ENCODE assay signal across 8 mouse cellular contexts in the genomic region with DNA sequence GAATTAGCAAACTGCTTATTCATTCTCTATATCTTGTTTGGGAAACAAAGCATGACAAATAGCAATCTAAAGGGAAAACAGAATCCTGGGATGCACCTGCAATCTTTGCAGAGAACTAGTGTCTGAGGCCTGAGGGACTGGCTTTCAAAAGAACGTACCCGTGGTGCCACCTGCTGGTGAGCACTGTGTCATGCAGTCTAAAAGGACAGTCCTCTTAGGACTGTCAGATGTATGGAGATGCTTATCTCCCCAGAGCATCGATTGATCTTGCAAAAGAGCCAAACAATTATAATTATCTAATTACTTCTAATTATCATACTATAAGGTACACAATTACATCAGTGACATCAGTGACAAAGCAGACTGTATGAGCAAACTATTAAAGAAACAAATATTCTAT. TPM values are rescaled to one million over a fixed set of nuclear protein-coding genes. Genes with fewer than 3 reads are reported as not detected.
DNase-seq lines count a peak whose midpoint lies in the region; ATAC-seq and TF ChIP-seq lines count a peak whose summit lies in the region.

No protein-coding gene starts in this region.

- H3K36me3 ChIP-seq in heart, embryonic 11.5 days (ENCODE audit: control insufficient read depth, insufficient read depth, low read length) = no peaks in the 10 kb centered on the region
- no peaks in the 10 kb centered on the region for H3K36me3 ChIP-seq in forebrain, postnatal 0 days (ENCODE audit: insufficient read depth)
- no peaks in the 10 kb centered on the region for H3K36me3 ChIP-seq in midbrain, embryonic 13.5 days
- H3K36me3 ChIP-seq in small intestine, adult 2 months (ENCODE audit: control insufficient read depth, insufficient read depth, low read length) = no peaks in the 10 kb centered on the region

- no peak overlapping the region for H3K4me2 ChIP-seq in heart, embryonic 11.5 days
- no peak overlapping the region for H3K4me2 ChIP-seq in forebrain, postnatal 0 days (ENCODE audit: low read depth)
- H3K4me2 ChIP-seq in midbrain, embryonic 13.5 days (replicated peaks) = no peak overlapping the region

- ATAC-seq in heart, embryonic 11.5 days (replicated peaks; ENCODE audit: insufficient number of reproducible peaks, low FRiP score, low TSS enrichment) = no peak
- peak; percentile 92 for ATAC-seq in forebrain, postnatal 0 days
- ATAC-seq in midbrain, embryonic 13.5 days = peak; percentile 90

- DNase-seq in heart, adult 18-20 months = peak; percentile 44 to 81
- peak; percentile 72 for DNase-seq in cerebellum, adult 18-20 months
- DNase-seq in forebrain, postnatal 0 days = peak; percentile 86
- DNase-seq in induced T-regulatory cell, adult 2 months (ENCODE audit: low read depth) = peak; percentile 77
- peak; percentile 58 to 81 for DNase-seq in left cerebral cortex, adult 2 months (ENCODE audit: extremely low spot score in 1 of 2, low spot score in 2 of 2)

- TF ChIP-seq POLR2A in small intestine, adult 2 months (IDR thresholded peaks at IDR 0.05; ENCODE audit: low read depth, low read length) = no peak

- no peak overlapping the region for H3K4me3 ChIP-seq in heart, embryonic 11.5 days (ENCODE audit: low read depth, low read length)
- H3K4me3 ChIP-seq in forebrain, postnatal 0 days (ENCODE audit: low read depth, low read length) = no peak overlapping the region
- H3K4me3 ChIP-seq in left cerebral cortex, adult 2 months = no peak overlapping the region
- no peak overlapping the region for H3K4me3 ChIP-seq in midbrain, embryonic 13.5 days (replicated peaks)
- H3K4me3 ChIP-seq in small intestine, adult 2 months (ENCODE audit: low read depth, low read length) = no peak overlapping the region

- H3K27me3 ChIP-seq in heart, embryonic 11.5 days (ENCODE audit: control insufficient read depth, insufficient read depth, low read length) = no peaks in the 10 kb centered on the region
- H3K27me3 ChIP-seq in forebrain, postnatal 0 days (ENCODE audit: insufficient read depth, low read length) = no peaks in the 10 kb centered on the region
- no peaks in the 10 kb centered on the region for H3K27me3 ChIP-seq in midbrain, embryonic 13.5 days
- no peaks in the 10 kb centered on the region for H3K27me3 ChIP-seq in small intestine, adult 2 months (ENCODE audit: control insufficient read depth, insufficient read depth, low read length)

- H3K4me1 ChIP-seq in heart, embryonic 11.5 days (ENCODE audit: control insufficient read depth, insufficient read depth, low read length) = no peaks in the 10 kb centered on the region
- no peaks in the 10 kb centered on the region for H3K4me1 ChIP-seq in forebrain, postnatal 0 days (ENCODE audit: insufficient read depth)
- no peaks in the 10 kb centered on the region for H3K4me1 ChIP-seq in midbrain, embryonic 13.5 days (replicated peaks)
- H3K4me1 ChIP-seq in small intestine, adult 2 months (ENCODE audit: control insufficient read depth, insufficient read depth, insufficient read length, low read length) = no peaks in the 10 kb centered on the region

- H3K9me3 ChIP-seq in heart, embryonic 11.5 days (replicated peaks; ENCODE audit: control insufficient read depth, low read length) = no peaks in the 10 kb centered on the region
- no peaks in the 10 kb centered on the region for H3K9me3 ChIP-seq in forebrain, postnatal 0 days (ENCODE audit: low read length)
- H3K9me3 ChIP-seq in midbrain, embryonic 13.5 days = no peaks in the 10 kb centered on the region

- intact Hi-C loops in left cerebral cortex, adult 2 months (cut with DNase I) = loop anchor here (1.0 to 5.0 kb wide), 4 partner anchors 139 to 651 kb away; no protein-coding TSS in a partner anchor

- no peak overlapping the region for H3K27ac ChIP-seq in heart, embryonic 11.5 days (ENCODE audit: low read depth, low read length)
- no peak overlapping the region for H3K27ac ChIP-seq in forebrain, postnatal 0 days (ENCODE audit: low read depth, low read length)
- H3K27ac ChIP-seq in left cerebral cortex, adult 2 months = no peak overlapping the region
- H3K27ac ChIP-seq in midbrain, embryonic 13.5 days = no peak overlapping the region
- H3K27ac ChIP-seq in small intestine, adult 2 months (ENCODE audit: insufficient read depth, low read depth, low read length) = no peak overlapping the region

- TF ChIP-seq CTCF in forebrain, postnatal 0 days (IDR thresholded peaks at IDR 0.05; ENCODE audit: low read depth) = peak; percentile 97
- TF ChIP-seq CTCF in left cerebral cortex, adult 2 months (IDR thresholded peaks at IDR 0.05) = peak; percentile 99
- peak; percentile 85; the same call in 1 of the 2 replicates for TF ChIP-seq CTCF in small intestine, adult 2 months (IDR thresholded peaks at IDR 0.05; ENCODE audit: extremely low read depth, insufficient read length, insufficient replicate concordance, low read depth, low read length)

- WGBS in heart, embryonic 11.5 days (ENCODE audit: insufficient replicate concordance) = 8% methylated on average over 3 of the region's 3 CpGs
- WGBS in forebrain, postnatal 0 days = 7% methylated on average over 3 of the region's 3 CpGs
- 9% methylated on average over 3 of the region's 3 CpGs for WGBS in midbrain, embryonic 13.5 days
- 4% methylated on average over 3 of the region's 3 CpGs for WGBS in small intestine, adult 2 months

- no peak overlapping the region for H3K9ac ChIP-seq in heart, embryonic 11.5 days (ENCODE audit: low read depth, low read length)
- no peak overlapping the region for H3K9ac ChIP-seq in forebrain, postnatal 0 days
- H3K9ac ChIP-seq in midbrain, embryonic 13.5 days (replicated peaks) = no peak overlapping the region

RNA-seq across cellular contexts. Expression of a gene that starts 25.4 kb away (rescaled TPM):
- total RNA-seq in heart, adult 18-20 months (2021) = 10 to 100 TPM; 12.7 to 12.8 TPM
- polyA plus RNA-seq in heart, embryonic 11.5 days (2014; fragmentation: Nextera tagmentation; extraction: Ambion mirVana) = 8.9 and 10.2 TPM in 2 replicates
- total RNA-seq in forebrain, postnatal 0 days (2014; rRNA removed) = 1.5 and 2.5 TPM in 2 replicates
- 7.4 and 8.7 TPM in 2 replicates for polyA plus RNA-seq in forebrain, postnatal 0 days (2015; fragmentation: Nextera tagmentation; extraction: Ambion mirVana)
- 1 to 10 TPM; 1.3 to 1.6 TPM for total RNA-seq in left cerebral cortex, adult 2 months (2021)
- 10.2 and 11.0 TPM in 2 replicates for polyA plus RNA-seq in midbrain, embryonic 13.5 days (2015; fragmentation: Nextera tagmentation; extraction: Ambion mirVana)
- 0.34 and 1.1 TPM in 2 replicates for polyA plus RNA-seq in small intestine, adult 2 months (2012; rRNA removed)
